In genomic region chr2:94157592-94158519, GRCm38 (mm10) we compare ENCODE assay signal across 8 mouse cellular contexts. TPM values are rescaled to one million over a fixed set of nuclear protein-coding genes. Genes with fewer than 3 reads are reported as not detected.
A peak's percentile ranks its signal among the peaks of the same experiment; 100 is the strongest.
DNase-seq lines count a peak whose midpoint lies in the region; ATAC-seq lines count a peak whose summit lies in the region.

Gene Hsd17b12, minus strand, starts transcription at chr2:94157964.

- ATAC-seq in hematopoietic stem cell, adult 5-6 weeks (replicated peaks in 1 of 2; ENCODE audit: insufficient read depth in 1 of 2, low FRiP score in 2 of 2, low TSS enrichment in 1 of 2, low read depth in 1 of 2, poor library complexity in 2 of 2, severe bottlenecking in 2 of 2), result peak; percentile 97
- ATAC-seq in lung, embryonic 16.5 days (ENCODE audit: low read depth), result peak; percentile 99

- under 1% methylated on average over 69 of the region's 69 CpGs for WGBS in lung, embryonic 16.5 days

- H3K9me3 ChIP-seq in lung, embryonic 16.5 days (ENCODE audit: control insufficient read depth, low read length), result no peaks in the 10 kb centered on the region

- H3K27ac ChIP-seq in lung, embryonic 16.5 days (ENCODE audit: low read length), result peak within 1 kb of the TSS; percentile 83

- peaks cover 12% of the 10 kb centered on the region for H3K4me1 ChIP-seq in lung, embryonic 16.5 days (replicated peaks; ENCODE audit: control insufficient read depth, insufficient read depth, low read length)

- no peaks in the 10 kb centered on the region for H3K27me3 ChIP-seq in lung, embryonic 16.5 days (ENCODE audit: control insufficient read depth, insufficient read depth, low read depth, low read length)

- peak within 1 kb of the TSS; percentile 81 for H3K9ac ChIP-seq in lung, embryonic 16.5 days (ENCODE audit: low read length)

- H3K4me3 ChIP-seq in lung, embryonic 16.5 days (ENCODE audit: low read length), result peak within 1 kb of the TSS; percentile 64

- no peaks in the 10 kb centered on the region for H3K36me3 ChIP-seq in lung, embryonic 16.5 days (ENCODE audit: control insufficient read depth, insufficient read depth, low read length)

- peak within 1 kb of the TSS; percentile 78 for H3K4me2 ChIP-seq in lung, embryonic 16.5 days (ENCODE audit: low read depth, low read length)

- peak; percentile 99 for DNase-seq in MEL-GATA-1-ER (ENCODE audit: extremely low read depth, low read depth)
- peak; percentile 99 for DNase-seq in cerebellum, adult 8-10 months
- DNase-seq in forelimb bud, embryonic 11.5 days (ENCODE audit: low read depth, low spot score), result peak; percentile 100
- DNase-seq in layer of hippocampus, adult 9-10 months (ENCODE audit: low spot score), result peak; percentile 99
- peak; percentile 80 for DNase-seq in ovary, postnatal 10 days (ENCODE audit: low spot score)
- DNase-seq in thymus, postnatal 10 days (ENCODE audit: low spot score in 2 of 2), result peak; percentile 96 to 99

RNA-seq across cellular contexts. Expression of gene Hsd17b12, which starts in this region (rescaled TPM):
- 121 and 129 TPM in 2 replicates for total RNA-seq in hematopoietic stem cell, adult 5-6 weeks (2017)
- polyA plus RNA-seq in lung, embryonic 16.5 days (2015; fragmentation: Nextera tagmentation; extraction: Ambion mirVana), result 115 and 116 TPM in 2 replicates

Comparison
In these comparisons a context has a peak if more than half of its experiments do, and no peak if none do; other contexts are left out.
1. Peak in every context shown above with its lines: DNase-seq, ATAC-seq, H3K4me3 ChIP-seq and H3K27ac ChIP-seq.